ENCODE assay signal across 16 mouse cellular contexts in genomic region chr10:19150766-19151165, GRCm38 (mm10).
"Had no signal": no experiment of that assay in that cellular context is flagged by ENCODE, and none has a peak within 500 bp of the region (broad histone marks: within the 10 kb centered on the region; RNA-seq: fewer than 3 reads in every experiment).

No protein-coding gene starts in this region.

- H3K4me3 ChIP-seq: midbrain, embryonic 10.5 days; midbrain, embryonic 12.5 days; neural tube, embryonic 13.5 days; neural tube, embryonic 15.5 days had no signal

- DNase-seq: lung, adult 18-20 months; lung, embryonic 14.5 days; lung, postnatal 10 days; lung, postnatal 4 days; midbrain, embryonic 14.5 days; retina, postnatal 1 day; right cerebral cortex, adult 18-20 months; right cerebral cortex, postnatal 25 days; right cerebral cortex, postnatal 4 days; thymus, adult 18-20 months; thymus, postnatal 14 days; thymus, postnatal 36 days had no signal

- H3K27ac ChIP-seq: midbrain, embryonic 10.5 days; midbrain, embryonic 12.5 days; neural tube, embryonic 13.5 days; neural tube, embryonic 15.5 days had no signal

- H3K36me3 ChIP-seq: midbrain, embryonic 10.5 days; midbrain, embryonic 12.5 days; neural tube, embryonic 13.5 days; neural tube, embryonic 15.5 days had no signal

- H3K27me3 ChIP-seq: midbrain, embryonic 12.5 days; neural tube, embryonic 13.5 days; neural tube, embryonic 15.5 days had no signal

- H3K4me2 ChIP-seq: lung, embryonic 14.5 days; midbrain, embryonic 12.5 days; neural tube, embryonic 13.5 days; neural tube, embryonic 15.5 days had no signal
